Comparison of ENCODE assay signal across 9 mouse cellular contexts in the genomic region with DNA sequence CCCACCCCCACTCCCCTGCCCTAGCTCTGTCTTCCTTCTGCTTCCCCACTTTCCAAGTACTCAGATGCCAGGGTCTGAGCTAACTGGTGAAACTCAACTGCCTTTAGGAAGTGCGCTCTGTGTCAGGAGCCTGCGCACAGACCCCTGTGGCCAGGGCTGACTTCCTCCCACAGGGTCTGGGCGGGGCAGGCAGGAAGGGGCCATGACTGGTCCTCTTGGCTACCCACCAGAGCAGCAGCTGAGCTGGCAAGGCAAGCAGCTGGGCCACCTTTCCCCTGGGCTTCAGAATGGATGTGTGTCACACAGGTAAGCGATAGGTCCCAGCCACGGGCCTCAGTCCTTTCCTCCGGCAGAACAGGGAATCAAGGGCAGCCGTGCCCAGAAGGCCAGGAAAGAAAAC. TPM values are rescaled to one million over a fixed set of nuclear protein-coding genes. Genes with fewer than 3 reads are reported as not detected.
A peak's percentile ranks its signal among the peaks of the same experiment; 100 is the strongest.
DNase-seq lines count a peak whose midpoint lies in the region; ATAC-seq and TF ChIP-seq lines count a peak whose summit lies in the region.
"Had no signal": no experiment of that assay in that cellular context is flagged by ENCODE, and none has a peak within 500 bp of the region (broad histone marks: within the 10 kb centered on the region; RNA-seq: fewer than 3 reads in every experiment).

A gene (plus strand): TSS at position 134 of the 400 bp plus-strand sequence.

- H3K27ac ChIP-seq in bone marrow macrophage, adult 2 months (ENCODE audit: insufficient read depth, low read depth, low read length): peak within 1 kb of the TSS; percentile 96
- H3K27ac ChIP-seq: embryonic facial prominence, embryonic 13.5 days had no signal

- intact Hi-C loops in heart, postnatal 14 days (cut with DNase I): no loop called here
- intact Hi-C loops in left cerebral cortex, postnatal 25 days (cut with DNase I): no loop called here

- ATAC-seq in megakaryocyte-erythroid progenitor cell, adult 5-6 weeks (replicated peaks; ENCODE audit: low FRiP score, low TSS enrichment, poor library complexity, severe bottlenecking): 0 out of 2 replicates have a peak, but pooled peaks have one; percentile 18

- H3K4me3 ChIP-seq in bone marrow macrophage, adult 2 months (ENCODE audit: insufficient read depth, low read length): peak within 1 kb of the TSS; percentile 95
- H3K4me3 ChIP-seq: embryonic facial prominence, embryonic 13.5 days had no signal

- TF ChIP-seq CTCF in bone marrow macrophage, adult 2 months (IDR thresholded peaks at IDR 0.05; ENCODE audit: low read depth, low read length): no peak

- TF ChIP-seq POLR2A in bone marrow macrophage, adult 2 months (IDR thresholded peaks at IDR 0.05; ENCODE audit: borderline replicate concordance, low read depth, low read length): no peak; the same call in 1 of the 2 replicates

- peaks cover 56% of the 10 kb centered on the region for H3K4me1 ChIP-seq in bone marrow macrophage, adult 2 months (ENCODE audit: control insufficient read depth, insufficient read depth, low read length)

- peak; percentile 35 for DNase-seq in adrenal gland, postnatal 10 days
- no peak for DNase-seq in adrenal gland, postnatal 4 days (ENCODE audit: low spot score in 2 of 2)
- DNase-seq in heart, postnatal 14 days: peak; percentile 58
- DNase-seq in left cerebral cortex, postnatal 25 days (ENCODE audit: low spot score in 2 of 2): peak in 1 of 2 experiments; percentile 44
- no peak for DNase-seq in adipocyte (ENCODE audit: low spot score)
- DNase-seq in retina, embryonic 14.5 days (ENCODE audit: low spot score): no peak

RNA-seq across cellular contexts. Expression of the gene that starts here (rescaled TPM):
- 1 to 10 TPM; 7.0 to 9.9 TPM for total RNA-seq in adrenal gland, postnatal 10 days (2021)
- total RNA-seq in adrenal gland, postnatal 4 days (2021): 1 to 10 TPM; 8.2 to 9.5 TPM
- polyA plus RNA-seq in bone marrow macrophage, adult 2 months (2012; ENCODE audit: insufficient read depth, insufficient read length, missing spikeins): 382 and 398 TPM in 2 replicates
- 1 to 10 TPM; 5.7 to 8.8 TPM for total RNA-seq in heart, postnatal 14 days (2021)
- total RNA-seq in left cerebral cortex, postnatal 25 days (2021): 10 to 100 TPM; 11.8 to 12.6 TPM
- 7.0 and 18.8 TPM in 2 replicates for total RNA-seq in megakaryocyte-erythroid progenitor cell, adult 5-6 weeks (2014; fragmentation: Nextera tagmentation)
- total RNA-seq in megakaryocyte-erythroid progenitor cell, adult 5-6 weeks (2017): 12.9 and 13.1 TPM in 2 replicates

Comparison
In these comparisons a context has a peak if more than half of its experiments do, and no peak if none do; other contexts are left out.
1. DNase-seq: peak in adrenal gland, postnatal 10 days (single experiment) and heart, postnatal 14 days (2 of 2); none in adrenal gland, postnatal 4 days (0 of 2), adipocyte (single experiment) and retina, embryonic 14.5 days (single experiment).